Mouse (Mus musculus) lung, postnatal 0 days (tissue): ENCODE data around the gene Myo1e.

Experiments used
- CTCF ChIP-seq: IDR thresholded peaks from 2 replicates; pipeline ENCODE4 v1.5.1; 2016; ENCODE audit warnings: antibody characterized with exemption, mild to moderate bottlenecking
- EP300 ChIP-seq: IDR thresholded peaks from 2 replicates; pipeline ENCODE4 v1.6.1; 2016; ENCODE audit warnings: antibody characterized with exemption, mild to moderate bottlenecking, control low read depth

- TF ChIP-seq CTCF (no peak), EP300 (no peak)
Measured at GRCm38 (mm10) chr9:70349274-70349673, 142.1 kb downstream of the Myo1e start.
